Mouse (Mus musculus) heart, adult 2 months (tissue): ENCODE results near the gene Prss32. TPM values are rescaled to one million over a fixed set of nuclear protein-coding genes. Genes with fewer than 3 reads are reported as not detected.

Experiments used
- DNase-seq, 2 experiments: peaks; one replicate each; pipeline ENCODE4 v3.0.0; 2021
- H3K27ac ChIP-seq: fragments of 200-600 bp; 2 replicates; pipeline ENCODE4 v1.8.1; 2022
- H3K27me3 ChIP-seq: fragments of 200-500 bp; 2 replicates; pipeline ENCODE4 v1.6.1; 2012; ENCODE audit warnings: mild to moderate bottlenecking, low read length, inconsistent platforms, mixed read lengths; ENCODE audit not compliant: control insufficient read depth, insufficient read depth
- H3K36me3 ChIP-seq: fragments of 200-500 bp; 2 replicates; pipeline ENCODE4 v1.6.1; 2012; ENCODE audit warnings: low read length, inconsistent platforms; ENCODE audit not compliant: control insufficient read depth, insufficient read depth
- H3K4me1 ChIP-seq: fragments of 200-500 bp; 2 replicates; pipeline ENCODE4 v1.6.1; 2011; ENCODE audit warnings: low read length; ENCODE audit not compliant: control insufficient read depth, insufficient read depth
- H3K4me3 ChIP-seq: fragments of 200-600 bp; 2 replicates; pipeline ENCODE4 v1.8.1; 2022
- H3K79me2 ChIP-seq: fragments of 200-500 bp; replicated peaks from 2 replicates; pipeline ENCODE4 v1.6.1; 2012; ENCODE audit warnings: mild to moderate bottlenecking, inconsistent platforms, low read length, moderate library complexity, mixed read lengths; ENCODE audit not compliant: control insufficient read depth, insufficient read depth
- H3K9ac ChIP-seq: fragments of 200-500 bp; 2 replicates; pipeline ENCODE4 v1.6.1; 2012; ENCODE audit warnings: low read depth, mild to moderate bottlenecking, control low read depth, inconsistent platforms, low read length, mixed read lengths
- CTCF ChIP-seq: fragments of 200-600 bp; IDR thresholded peaks from 2 replicates; pipeline ENCODE4 v1.8.1; 2022; ENCODE audit warnings: antibody characterized with exemption, mild to moderate bottlenecking, moderate library complexity
- EP300 ChIP-seq: fragments of 200-500 bp; IDR thresholded peaks from 2 replicates; pipeline ENCODE4 v1.6.1; 2011; ENCODE audit warnings: low read depth, low read length, control low read depth; ENCODE audit not compliant: insufficient read depth
- POLR2A ChIP-seq: fragments of 200-500 bp; IDR thresholded peaks from 2 replicates; pipeline ENCODE4 v1.6.1; 2011; ENCODE audit warnings: mild to moderate bottlenecking, low read depth, low read length, control low read depth; ENCODE audit not compliant: insufficient read depth
- WGBS: fragments of 180-500 bp; shearing (Covaris S2); methylation state at CpG from one replicate; pipeline ENCODE4 v1.1.7; 2018; 5-methylcytosine and 5-hydroxymethylcytosine counted together
- intact Hi-C: fragments of 180-260 bp; cut with DNase I; formaldehyde crosslinking; loops from one replicate; pipeline ENCODE4 v1.15.1; 2025
- polyA plus RNA-seq: library from polyadenylated mRNA; depleted of rRNA; stranded (reverse); fragments of >200 nt; gene quantifications from 2 replicates; pipeline ENCODE4 v1.2.3, GENCODE M21; 2012
- total RNA-seq, 2 experiments: library from RNA; stranded (reverse); gene quantifications; 2 replicates each; pipeline ENCODE4 v1.2.3; 2021

Gene Prss32
- total and polyA plus RNA-seq, 3 experiments: 0.16 TPM; not detected in 2

- peak overlapping the region; percentile 34 for H3K9ac ChIP-seq
- no peak for DNase-seq
- no peaks in the 10 kb centered on the region for H3K27me3 ChIP-seq
- peak overlapping the region; percentile 86 for H3K4me3 ChIP-seq
- peaks cover 35% of the 10 kb centered on the region for H3K36me3 ChIP-seq
- peaks cover 9% of the 10 kb centered on the region for H3K4me1 ChIP-seq
- H3K27ac ChIP-seq: peak overlapping the region; percentile 90; the same call in 1 of the 2 replicates
- no peak for TF ChIP-seq EP300
- no peak for TF ChIP-seq CTCF
- H3K79me2 ChIP-seq: peaks cover 3% of the 10 kb centered on the region; the same call in 1 of the 2 replicates
- whole genome bisulfite sequencing: under 1% methylated on average over 8 of the region's 8 CpGs
- intact Hi-C loops: no loop called here
Observed at GRCm38 (mm10) chr17:23804426-23805085, 39.1 kb upstream of the Prss32 start.

DNA sequence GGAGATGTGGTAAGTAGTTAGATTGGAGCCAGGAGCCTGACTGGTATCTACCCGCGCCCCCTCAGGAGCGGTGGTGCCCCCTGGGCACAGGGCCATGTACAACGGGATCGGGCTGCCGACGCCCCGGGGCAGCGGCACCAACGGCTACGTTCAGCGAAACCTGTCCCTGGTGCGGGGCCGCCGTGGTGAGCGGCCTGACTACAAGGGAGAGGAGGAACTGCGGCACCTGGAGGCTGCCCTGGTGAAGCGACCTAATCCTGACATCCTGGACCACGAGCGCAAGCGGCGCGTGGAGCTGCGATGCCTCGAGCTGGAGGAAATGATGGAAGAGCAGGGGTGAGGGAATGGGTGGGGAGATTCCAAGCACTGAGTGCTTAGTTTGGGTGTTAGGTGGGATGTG lies 36.8 kb upstream of the Prss32 start:
- TF ChIP-seq CTCF (peak; percentile 73), POLR2A (no peak)
- 22% methylated on average over 25 of the region's 25 CpGs for WGBS
- Histone ChIP-seq H3K27ac (no peak overlapping the region), H3K36me3 (peaks cover 50% of the 10 kb centered on the region), H3K27me3 (no peaks in the 10 kb centered on the region), H3K4me3 (0 out of 2 replicates have a peak overlapping the region, but pooled peaks have one; percentile 5), H3K79me2 (peaks cover 3% of the 10 kb centered on the region; the same call in 1 of the 2 replicates), H3K4me1 (peaks cover 9% of the 10 kb centered on the region), H3K9ac (peak overlapping the region; percentile 51)
- intact Hi-C loops: loop anchor here (2.0 kb wide), 2 partner anchors 36 to 58 kb away; partner anchors contain the start of gene Flywch1
- DNase-seq: peak; percentile 53 to 67

- peaks cover 53% of the 10 kb centered on the region for H3K36me3 ChIP-seq
- DNase-seq: no peak
- peaks cover 3% of the 10 kb centered on the region; the same call in 1 of the 2 replicates for H3K79me2 ChIP-seq
- no peak overlapping the region for H3K27ac ChIP-seq
- TF ChIP-seq POLR2A (no peak), EP300 (no peak), CTCF (no peak)
- H3K4me3 ChIP-seq: no peak overlapping the region
- peaks cover 8% of the 10 kb centered on the region for H3K4me1 ChIP-seq
- 77% methylated on average over 3 of the region's 3 CpGs for WGBS
- no peaks in the 10 kb centered on the region for H3K27me3 ChIP-seq
- intact Hi-C loops: loop anchor here (2.0 kb wide), 2 partner anchors 37 to 59 kb away; partner anchors contain the start of gene Flywch1
- H3K9ac ChIP-seq: no peak overlapping the region
Observed at GRCm38 (mm10) chr17:23807918-23808317, 35.7 kb upstream of the Prss32 start.

DNA sequence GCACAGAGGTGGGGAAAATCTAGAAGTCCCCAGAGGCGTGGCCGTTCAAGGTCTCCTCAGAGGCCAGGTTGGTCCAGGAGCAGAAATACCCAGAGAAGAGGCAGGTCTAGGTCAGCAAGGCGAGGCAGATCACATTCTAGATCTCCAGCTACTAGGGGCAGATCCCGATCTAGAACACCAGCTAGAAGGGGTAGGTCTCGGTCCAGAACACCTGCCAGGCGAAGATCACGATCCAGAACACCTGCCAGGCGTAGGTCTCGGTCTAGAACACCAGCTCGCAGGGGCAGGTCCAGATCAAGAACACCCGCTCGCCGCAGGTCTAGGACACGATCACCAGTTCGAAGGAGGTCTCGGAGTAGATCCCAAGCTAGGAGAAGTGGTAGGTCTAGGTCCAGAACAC lies 28.0 kb upstream of the Prss32 start:
- H3K27ac ChIP-seq: no peak overlapping the region
- H3K4me3 ChIP-seq: no peak overlapping the region
- H3K79me2 ChIP-seq: no peaks in the 10 kb centered on the region
- H3K27me3 ChIP-seq: no peaks in the 10 kb centered on the region
- TF ChIP-seq EP300: no peak
- TF ChIP-seq POLR2A: no peak
- no peak for TF ChIP-seq CTCF
- H3K9ac ChIP-seq: no peak overlapping the region
- intact Hi-C loops: no loop called here
- no peak for DNase-seq
- WGBS: 99% methylated on average over 16 of the region's 16 CpGs
- H3K4me1 ChIP-seq: no peaks in the 10 kb centered on the region
- peaks cover 43% of the 10 kb centered on the region for H3K36me3 ChIP-seq

- Histone ChIP-seq H3K36me3 (peaks cover 32% of the 10 kb centered on the region), H3K79me2 (no peaks in the 10 kb centered on the region), H3K27me3 (no peaks in the 10 kb centered on the region), H3K27ac (no peak overlapping the region), H3K4me3 (no peak overlapping the region), H3K9ac (no peak overlapping the region), H3K4me1 (no peaks in the 10 kb centered on the region)
- 92% methylated on average over 8 of the region's 8 CpGs for WGBS
- no peak for TF ChIP-seq POLR2A
- TF ChIP-seq CTCF: no peak
- no peak for TF ChIP-seq EP300
- intact Hi-C loops: no loop called here
- DNase-seq: no peak
Observed at GRCm38 (mm10) chr17:23818579-23818978, 25.1 kb upstream of the Prss32 start.

DNA sequence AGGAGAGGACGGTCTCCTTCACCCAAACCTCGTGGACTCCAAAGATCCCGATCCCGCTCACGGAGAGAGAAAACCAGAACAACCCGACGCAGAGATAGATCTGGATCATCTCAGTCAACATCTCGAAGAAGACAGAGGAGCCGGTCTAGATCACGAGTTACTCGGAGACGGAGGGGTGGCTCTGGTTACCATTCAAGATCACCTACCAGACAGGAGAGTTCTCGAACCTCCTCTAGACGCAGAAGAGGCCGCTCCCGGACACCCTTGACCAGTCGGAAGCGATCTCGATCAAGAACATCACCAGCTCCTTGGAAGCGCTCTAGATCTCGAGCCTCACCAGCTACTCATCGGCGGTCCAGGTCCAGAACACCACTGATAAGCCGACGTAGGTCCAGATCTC lies 24.4 kb upstream of the Prss32 start:
- no peaks in the 10 kb centered on the region for H3K4me1 ChIP-seq
- 97% methylated on average over 25 of the region's 25 CpGs for WGBS
- peaks cover 27% of the 10 kb centered on the region for H3K36me3 ChIP-seq
- DNase-seq: no peak
- intact Hi-C loops: no loop called here
- no peaks in the 10 kb centered on the region for H3K79me2 ChIP-seq
- no peak overlapping the region for H3K27ac ChIP-seq
- H3K27me3 ChIP-seq: no peaks in the 10 kb centered on the region
- TF ChIP-seq POLR2A (no peak), CTCF (no peak), EP300 (no peak)
- no peak overlapping the region for H3K4me3 ChIP-seq
- no peak overlapping the region for H3K9ac ChIP-seq
